Mouse (Mus musculus): ENCODE results near the gene Pabpc4.

DNA sequence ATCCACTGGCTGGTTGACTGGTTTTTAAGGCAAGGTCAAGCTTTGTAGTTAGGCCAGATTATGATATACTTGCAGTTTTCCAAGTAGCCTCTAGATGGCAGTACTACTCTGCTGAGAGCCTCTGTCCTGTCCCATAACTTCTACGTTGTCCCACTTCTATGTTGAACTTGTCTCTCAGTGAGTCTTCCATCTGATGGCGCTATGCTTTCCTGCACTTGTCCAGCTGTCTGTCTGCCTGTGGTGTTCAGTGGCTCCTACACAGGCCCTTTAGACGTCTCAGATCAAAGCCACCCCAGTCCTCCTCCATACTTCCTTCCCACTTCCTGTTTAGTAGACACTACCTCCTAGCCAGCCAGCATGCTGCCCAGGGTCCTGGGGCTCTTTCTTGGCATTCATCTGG is 43.6 kb downstream of the Pabpc4 start:
- TF ChIP-seq POLR2A (IDR thresholded peaks at IDR 0.05; ENCODE audit: low read depth, low read length): no peak
- TF ChIP-seq CTCF (conservative IDR thresholded peaks at IDR 0.05; ENCODE audit: insufficient read depth, insufficient read length, low read depth, low read length): peak; percentile 49

All from kidney, adult 2 months (tissue).